Mouse (Mus musculus) ovary, adult 10 weeks (tissue): ENCODE measurements around the gene Det1. TPM values are rescaled to one million over a fixed set of nuclear protein-coding genes. Genes with fewer than 3 reads are reported as not detected.

Experiments used
- polyA plus RNA-seq: library from polyadenylated mRNA; stranded (reverse); fragments of 350-450 nt; fragmentation: Illumina TruSeq; extraction: RNeasy Lipid Tissue Mini Kit (QIAGEN cat#74804); gene quantifications from one replicate; pipeline ENCODE4 v1.2.3, GENCODE M21; 2014

The Det1 gene
- 4.4 TPM for polyA plus RNA-seq

DNA sequence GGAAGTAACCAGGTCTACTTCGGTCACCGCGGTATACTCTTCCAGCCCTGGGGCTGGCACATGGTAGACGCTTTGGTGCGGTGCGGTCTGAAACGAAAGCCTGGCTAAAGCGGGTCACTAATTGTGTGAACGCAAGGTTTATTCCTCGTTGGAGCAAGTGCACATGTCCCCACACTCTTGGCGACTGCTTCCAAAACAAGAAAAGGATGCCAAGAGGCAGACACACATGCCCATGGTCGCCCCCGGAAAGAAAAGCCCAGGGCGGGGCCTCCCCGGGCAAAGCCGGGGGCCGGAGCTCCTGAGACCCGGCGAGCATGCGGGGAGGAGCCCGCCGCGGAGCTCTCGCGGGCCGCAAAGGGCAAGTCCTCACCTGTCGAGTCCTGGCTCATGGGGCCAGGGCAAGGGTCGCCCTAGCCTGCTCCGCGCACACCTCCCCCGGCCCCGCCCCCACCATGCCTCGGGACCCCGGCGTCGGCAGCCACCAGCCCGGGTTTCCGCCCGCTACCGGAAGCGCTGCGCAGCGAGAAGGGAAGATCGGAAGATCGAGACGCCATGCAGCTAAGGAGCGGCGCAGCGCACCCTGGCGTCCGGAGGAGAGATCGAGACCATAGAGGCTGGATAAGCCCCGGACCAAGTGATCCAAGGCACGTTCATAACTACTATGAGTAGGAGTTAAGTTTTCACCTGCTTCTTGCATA is at the start of gene Det1:
TSS of gene Det1 (minus strand) at position 527 of the 698 bp plus-strand sequence.

DNA sequence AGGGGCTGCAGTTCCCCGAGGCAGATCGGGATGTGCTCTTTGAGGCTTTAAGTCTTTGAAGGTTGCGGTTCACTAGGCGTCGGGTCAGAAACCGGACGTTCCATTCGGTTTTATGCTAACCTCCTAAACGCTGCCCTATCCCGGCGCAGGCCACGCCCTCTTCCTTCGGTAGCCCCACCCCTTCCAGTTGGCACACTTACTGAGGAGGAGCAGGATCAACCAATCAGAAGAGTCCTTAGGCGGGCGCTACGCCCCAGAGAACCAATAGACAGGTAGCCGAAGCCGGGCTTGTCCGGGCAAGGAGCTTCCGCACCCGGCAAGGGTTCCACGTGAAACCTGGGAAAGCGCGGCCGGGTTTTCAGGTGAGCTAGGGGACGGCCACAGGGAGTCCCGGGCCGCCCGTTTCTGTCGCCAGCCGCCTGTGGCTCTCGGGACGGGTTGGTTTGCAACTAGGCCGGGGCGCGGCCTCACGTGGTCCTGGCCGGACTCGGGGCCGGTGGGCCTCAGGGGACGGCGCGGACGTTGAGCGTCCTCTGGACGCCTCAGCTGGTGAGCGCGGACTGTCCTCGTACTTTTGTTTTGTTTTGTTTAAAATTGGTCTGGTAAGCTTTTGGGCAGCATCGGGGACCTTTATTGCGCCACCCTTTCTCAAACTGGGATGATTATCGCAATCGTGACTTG is 48.7 kb upstream of the Det1 start, which contains the start of gene Aen:
TSS of gene Aen (plus strand) at position 202 of the 681 bp plus-strand sequence.

DNA sequence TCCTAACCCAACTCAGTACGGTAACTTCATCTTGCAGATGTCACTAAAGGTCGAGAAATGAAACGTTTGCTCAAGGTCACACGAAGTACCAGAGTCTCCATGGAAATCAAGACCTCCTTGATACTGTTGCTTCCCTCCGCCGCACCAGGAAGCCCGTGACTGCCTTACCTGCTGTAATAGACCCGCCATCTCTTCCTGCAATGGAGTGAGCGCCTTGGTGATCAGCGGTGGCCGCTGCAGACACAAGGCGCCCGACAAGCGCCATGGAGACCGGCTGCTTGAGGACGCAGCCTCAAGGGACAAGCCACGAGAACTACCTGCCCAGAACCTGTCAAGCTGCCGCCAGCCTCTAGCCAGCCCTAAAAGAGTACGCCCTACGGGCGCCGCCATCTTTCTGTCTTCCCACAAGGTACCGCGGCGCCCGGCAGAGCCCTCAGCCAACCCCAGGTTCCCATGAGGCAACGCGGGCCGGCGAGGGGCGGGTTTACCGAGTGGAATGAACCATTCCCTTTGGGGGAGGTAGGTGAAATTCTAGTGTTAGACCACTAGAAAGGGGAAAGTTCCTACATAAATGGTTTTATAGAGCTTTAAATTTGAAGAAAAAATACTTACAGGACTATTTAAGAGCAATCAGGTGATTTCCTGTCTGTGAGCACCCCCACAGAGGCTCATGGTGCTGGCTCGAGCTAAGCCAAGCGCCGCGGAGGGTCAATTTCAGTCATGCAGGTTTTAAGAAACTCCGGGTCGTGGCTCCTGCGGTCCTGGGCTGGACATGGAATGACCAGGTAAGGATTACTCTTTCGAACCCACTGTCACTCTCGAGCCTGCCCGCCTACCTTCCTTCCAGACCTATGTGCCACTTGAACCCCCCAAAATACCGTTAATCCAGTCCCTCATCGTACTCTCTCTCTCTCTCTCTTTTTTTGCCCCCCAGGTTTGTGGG is 64.2 kb downstream of the Det1 start, which contains the start of the genes Mrps11 and Mrpl46:
TSS of gene Mrps11 (plus strand) at position 481 of the 943 bp plus-strand sequence.
TSS of gene Mrpl46 (minus strand) at position 893 of the 943 bp plus-strand sequence.

Other genes with a start within 250 kb of the Det1 start
- 6.4 TPM for gene Ntrk3, start 109.3 kb downstream of the Det1 start, polyA plus RNA-seq
- gene Mrps11, start 64.1 kb downstream of the Det1 start, polyA plus RNA-seq: 4.0 TPM
- 4.4 TPM for gene Mrpl46, start 63.7 kb downstream of the Det1 start, polyA plus RNA-seq
- gene Aen, start 48.6 kb upstream of the Det1 start, polyA plus RNA-seq: 17.9 TPM
- 2.8 TPM for gene Isg20, start 66.2 kb upstream of the Det1 start, polyA plus RNA-seq
- 0.23 TPM for gene Acan, start 206.2 kb upstream of the Det1 start, polyA plus RNA-seq